Mouse (Mus musculus) testis, postnatal 10 days (tissue): ENCODE results near the gene Col10a1.
"Not testable (repeated sequence)": the region's sequence is repeated elsewhere in the genome, so short reads cannot be mapped to it uniquely, and the experiment has no call there.

Source experiments
- DNase-seq: peaks from one replicate; pipeline ENCODE4 v3.0.0; 2021; ENCODE audit warnings: low spot score

The Col10a1 gene

DNA sequence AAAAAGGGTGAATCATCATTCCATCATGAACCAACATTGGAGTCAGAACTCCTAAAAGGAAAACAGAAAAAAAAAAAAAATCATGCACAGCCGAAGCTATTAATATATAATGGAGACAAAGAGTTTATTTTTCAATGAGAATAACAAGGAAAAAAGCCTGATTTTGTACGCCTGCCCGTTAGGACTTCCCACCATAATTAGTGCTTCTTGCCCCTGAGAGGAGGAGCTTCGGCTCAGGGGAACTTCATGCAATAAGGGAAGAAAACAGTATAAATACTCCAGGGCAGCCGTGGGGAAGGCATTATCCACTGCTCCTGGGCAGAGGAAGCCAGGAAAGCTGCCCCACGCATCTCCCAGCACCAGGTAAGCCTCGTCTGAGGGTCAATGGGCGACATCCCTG lies at the start of gene Col10a1:
Gene Col10a1, plus strand, starts transcription at position 301 of the 400 bp plus-strand sequence.
- DNase-seq = no peak

DNA sequence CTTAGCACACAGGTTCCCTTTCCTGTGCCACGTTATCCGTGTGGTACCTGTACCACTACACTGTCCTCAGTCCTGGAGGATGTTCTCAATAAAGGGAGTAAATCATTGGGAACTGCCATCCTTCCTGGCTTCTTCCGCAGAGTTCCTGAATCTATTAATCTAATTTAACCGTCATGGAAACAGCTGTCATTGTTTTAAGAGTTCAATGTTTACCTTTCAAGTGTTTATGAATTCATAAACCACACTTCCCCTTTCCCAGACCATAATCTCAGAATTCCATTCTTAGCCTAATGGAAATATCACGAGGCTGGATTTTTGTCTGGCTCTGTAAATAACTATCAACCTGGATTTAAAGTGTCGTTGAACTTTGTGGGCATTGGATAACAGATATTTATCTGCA lies 48.8 kb upstream of the Col10a1 start:
- DNase-seq = no peak

DNA sequence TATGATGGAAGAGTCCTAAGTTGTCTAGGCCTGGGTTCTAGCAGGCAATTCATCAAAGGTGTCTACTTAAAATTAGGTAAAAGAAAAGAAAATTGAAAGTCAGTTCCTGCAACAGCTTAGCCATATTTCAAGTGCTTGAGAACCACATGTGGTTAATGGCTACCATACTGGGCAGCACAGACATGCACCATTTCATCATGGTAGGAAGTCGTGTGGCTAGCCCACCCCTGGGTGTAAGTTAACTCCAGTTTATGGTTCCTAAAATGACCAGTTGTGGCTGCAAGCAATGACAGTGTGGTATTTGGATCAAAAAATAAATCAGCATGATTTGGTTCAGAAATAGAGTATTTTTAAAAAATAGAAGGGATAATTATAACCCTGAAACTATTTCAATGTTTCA lies 47.9 kb upstream of the Col10a1 start:
- no peak for DNase-seq

GRCm38 (mm10) chr10:34352166-34352565 lies 37.6 kb upstream of the Col10a1 start:
- DNase-seq = no peak

DNA sequence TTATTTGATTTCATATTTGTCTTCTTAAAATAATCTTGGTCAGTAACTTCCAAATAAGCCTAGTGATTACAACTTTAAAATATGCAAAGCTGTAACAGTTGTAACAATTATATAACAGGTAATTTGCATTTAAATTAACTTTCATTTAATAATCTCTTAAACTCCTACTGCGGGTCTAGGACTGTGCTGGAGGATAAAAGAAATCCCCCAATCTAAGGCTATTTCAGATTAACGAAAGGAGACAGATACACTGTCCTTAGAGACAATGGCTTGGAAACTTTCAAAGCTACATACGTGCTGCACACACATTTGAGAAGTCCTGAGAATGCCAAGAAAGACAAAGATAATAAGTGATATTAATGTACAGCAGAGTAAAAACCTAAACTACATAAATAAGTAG lies 31.5 kb upstream of the Col10a1 start:
- DNase-seq = no peak

DNA sequence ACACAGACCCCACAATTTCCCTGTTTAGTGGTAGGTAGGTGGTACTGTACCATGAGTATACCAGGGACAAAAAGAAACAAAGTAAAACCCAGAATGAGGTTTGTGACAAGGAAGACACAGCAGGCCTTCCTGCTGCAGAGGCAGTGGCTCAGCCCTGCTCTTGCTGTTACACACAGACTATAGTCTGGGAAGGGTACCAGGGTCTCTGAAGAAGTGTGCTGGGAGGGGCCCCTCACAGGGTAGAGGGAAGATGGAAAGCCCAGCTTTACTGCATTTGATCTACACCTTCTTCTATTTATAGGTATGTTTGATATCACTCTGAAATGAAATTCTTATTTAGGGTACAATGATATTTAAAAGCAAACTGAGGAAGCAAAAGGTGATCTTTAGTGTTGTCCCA lies 26.0 kb upstream of the Col10a1 start:
- no peak for DNase-seq

DNA sequence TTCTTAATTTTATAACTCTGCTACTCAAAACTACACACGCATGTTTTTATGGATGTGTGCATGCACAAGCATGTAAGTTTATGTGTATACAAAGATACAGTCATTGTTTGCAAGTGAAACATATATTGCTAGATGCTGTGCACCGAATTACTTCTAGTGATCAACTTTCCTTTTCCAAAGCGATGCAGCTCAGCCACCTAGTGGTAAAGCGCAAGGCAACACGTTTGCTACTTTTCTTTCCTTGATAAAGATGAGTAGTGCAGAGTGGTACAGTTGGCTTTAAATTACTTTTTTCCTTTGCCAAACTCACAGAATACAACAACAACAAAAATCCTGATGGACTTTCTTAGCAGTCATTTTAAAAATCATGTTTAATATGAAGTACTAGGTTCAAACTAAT lies 21.6 kb upstream of the Col10a1 start:
- DNase-seq = no peak

GRCm38 (mm10) chr10:34373332-34373731 lies 16.4 kb upstream of the Col10a1 start:
- no peak for DNase-seq

DNA sequence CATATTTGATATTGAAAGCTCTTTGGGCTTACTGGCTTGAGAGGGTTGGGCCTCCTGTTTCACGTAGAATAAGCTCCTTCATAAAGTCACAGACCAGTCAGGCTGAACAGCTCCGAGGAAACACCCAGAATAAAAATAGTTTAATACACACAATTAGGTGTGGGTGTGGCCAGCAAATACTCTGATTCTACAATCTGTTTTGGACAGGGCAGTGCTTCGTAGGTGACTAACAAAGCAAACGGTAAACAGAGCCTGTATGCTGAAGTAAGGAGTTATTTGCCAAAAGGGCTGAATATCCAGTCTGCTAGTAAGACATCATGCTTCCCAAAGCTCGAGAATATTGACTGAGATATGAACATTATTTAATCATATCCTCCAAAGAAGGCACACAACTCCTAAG lies 4.1 kb upstream of the Col10a1 start:
- no peak for DNase-seq

GRCm38 (mm10) chr10:34396959-34397358 lies 7.2 kb downstream of the Col10a1 start:
- no peak for DNase-seq

DNA sequence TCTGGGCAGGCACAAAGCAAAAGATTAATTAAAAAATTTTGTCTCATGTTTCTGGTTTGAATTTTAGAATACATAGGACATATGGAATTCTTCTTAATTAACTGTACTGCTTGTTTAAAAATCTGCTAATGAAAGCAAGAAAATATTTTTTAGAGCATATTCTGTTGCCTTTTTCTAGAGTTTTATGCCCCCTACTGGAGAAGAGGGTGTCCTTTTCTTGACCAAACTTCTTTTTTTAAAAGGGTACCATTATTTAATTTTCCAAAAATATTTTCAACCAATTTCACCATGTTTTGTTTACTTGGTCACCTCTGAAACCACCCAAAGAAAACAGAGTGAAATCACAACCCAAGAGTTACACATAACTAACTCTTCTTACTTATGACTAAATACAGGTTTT lies 9.5 kb downstream of the Col10a1 start:
- DNase-seq = no peak

GRCm38 (mm10) chr10:34418204-34418756 lies 28.5 kb downstream of the Col10a1 start, which contains the start of gene Nt5dc1:
Gene Nt5dc1, minus strand, starts transcription at chr10:34418552.
- DNase-seq = peak; percentile 99

DNA sequence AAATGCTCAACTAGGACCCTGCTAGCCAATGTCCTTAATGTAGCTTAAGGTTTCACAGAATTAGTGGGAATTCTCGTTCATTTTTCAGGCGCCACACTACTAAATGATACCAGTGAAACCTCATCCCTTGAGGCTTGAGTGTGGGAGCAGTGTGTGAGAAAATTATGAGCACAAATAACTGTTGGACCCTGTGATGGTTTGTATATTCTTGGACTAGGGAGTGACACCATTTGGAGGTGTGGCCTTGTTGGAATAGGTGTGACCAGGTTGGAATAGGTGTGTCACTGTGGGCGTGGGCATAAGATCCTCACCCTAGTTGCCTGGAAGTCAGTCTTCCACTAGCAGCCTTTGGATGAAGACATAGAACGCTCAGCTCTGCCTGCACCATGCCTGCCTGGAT lies 29.0 kb downstream of the Col10a1 start:
- DNase-seq = not testable (repeated sequence)

DNA sequence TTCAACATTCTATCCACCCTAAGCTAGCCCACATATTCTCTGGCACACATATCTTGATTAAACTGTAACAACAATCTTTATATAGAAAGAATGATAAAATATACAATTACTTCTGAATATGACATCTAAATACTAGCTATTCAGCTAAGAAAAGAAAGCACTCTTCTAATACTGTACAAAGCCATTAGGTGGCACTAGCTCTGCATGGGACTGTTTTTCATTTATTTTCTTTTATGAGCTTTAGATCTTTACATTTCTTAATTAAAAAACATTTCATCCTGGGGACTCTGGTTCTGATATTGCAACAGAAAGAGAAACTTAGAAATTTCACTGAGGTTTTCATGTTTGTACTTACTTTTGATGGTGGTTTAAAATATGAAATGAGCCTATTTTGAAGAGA lies 42.0 kb downstream of the Col10a1 start:
- no peak for DNase-seq

- not testable (repeated sequence) for DNase-seq
Measured at GRCm38 (mm10) chr10:34434191-34434590, 44.4 kb downstream of the Col10a1 start.
